Mouse (Mus musculus) bone marrow macrophage, adult 2 months (primary cell): ENCODE results near the gene Col17a1. TPM values are rescaled to one million over a fixed set of nuclear protein-coding genes. Genes with fewer than 3 reads are reported as not detected.

ENCODE experiments used
- H3K27ac ChIP-seq: 2 replicates; pipeline ENCODE4 v1.5.1; 2012; ENCODE audit warnings: low read depth, low read length; ENCODE audit not compliant: insufficient read depth
- H3K4me1 ChIP-seq: 2 replicates; pipeline ENCODE4 v1.6.1; 2012; ENCODE audit warnings: low read length; ENCODE audit not compliant: control insufficient read depth, insufficient read depth
- H3K4me3 ChIP-seq: 2 replicates; pipeline ENCODE4 v1.5.1; 2012; ENCODE audit warnings: mild to moderate bottlenecking, low read length, moderate library complexity; ENCODE audit not compliant: insufficient read depth
- CTCF ChIP-seq: IDR thresholded peaks from 2 replicates; pipeline ENCODE4 v1.5.1; 2012; ENCODE audit warnings: low read depth, mild to moderate bottlenecking, low read length, moderate library complexity
- POLR2A ChIP-seq: IDR thresholded peaks from 2 replicates; pipeline ENCODE4 v1.6.1; 2012; ENCODE audit warnings: mild to moderate bottlenecking, low read depth, low read length, borderline replicate concordance
- polyA plus RNA-seq: library from polyadenylated mRNA; stranded (reverse); fragments of >200 nt; gene quantifications from 2 replicates; pipeline ENCODE4 v1.2.4, GENCODE M21; 2012; ENCODE audit not compliant: missing spikeins, insufficient read depth, insufficient read length

The Col17a1 gene
- polyA plus RNA-seq, 1 experiment = not detected

DNA sequence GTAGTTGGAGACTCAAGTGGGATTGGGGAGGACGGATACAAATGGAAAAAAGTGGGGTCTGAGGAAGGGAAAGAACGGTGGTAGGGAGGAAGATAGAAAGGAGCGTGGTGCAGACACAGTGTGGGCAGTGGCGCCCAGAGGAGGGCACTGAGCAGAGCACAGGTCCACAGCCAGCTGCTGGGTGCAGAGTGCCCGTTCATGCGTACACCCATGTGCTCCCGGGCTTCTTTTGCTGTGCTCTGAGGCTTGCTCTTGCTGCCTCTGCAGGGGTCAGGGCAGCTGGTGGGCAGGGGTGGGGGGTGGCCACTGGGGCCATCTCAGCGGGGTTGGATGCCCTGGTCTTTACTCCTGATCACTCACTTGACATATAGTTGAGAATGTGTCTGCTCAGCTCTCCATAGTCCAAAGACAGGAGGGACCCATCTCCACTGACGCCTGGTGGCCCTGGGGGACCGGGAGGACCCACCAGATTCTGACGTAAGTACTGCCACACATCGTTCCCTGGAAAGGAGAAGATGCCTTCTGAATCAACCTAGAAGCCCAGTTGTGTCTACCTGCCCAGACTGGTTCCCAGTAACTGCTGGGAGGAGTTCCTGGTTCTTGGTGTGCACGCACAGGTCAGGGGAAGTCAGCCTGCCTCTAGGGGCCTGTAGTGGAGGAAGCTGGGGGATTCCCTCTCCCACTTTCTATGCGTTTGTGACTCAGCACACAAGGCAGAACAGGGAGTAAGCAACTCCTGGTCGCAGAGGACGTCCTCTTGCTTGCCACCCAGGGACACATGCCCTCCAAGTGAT is 41.3 kb downstream of the Col17a1 start:
- TF ChIP-seq CTCF = no peak
- no peak for TF ChIP-seq POLR2A
- peaks cover 20% of the 10 kb centered on the region for H3K4me1 ChIP-seq
- H3K4me3 ChIP-seq = no peak overlapping the region
- no peak overlapping the region for H3K27ac ChIP-seq

DNA sequence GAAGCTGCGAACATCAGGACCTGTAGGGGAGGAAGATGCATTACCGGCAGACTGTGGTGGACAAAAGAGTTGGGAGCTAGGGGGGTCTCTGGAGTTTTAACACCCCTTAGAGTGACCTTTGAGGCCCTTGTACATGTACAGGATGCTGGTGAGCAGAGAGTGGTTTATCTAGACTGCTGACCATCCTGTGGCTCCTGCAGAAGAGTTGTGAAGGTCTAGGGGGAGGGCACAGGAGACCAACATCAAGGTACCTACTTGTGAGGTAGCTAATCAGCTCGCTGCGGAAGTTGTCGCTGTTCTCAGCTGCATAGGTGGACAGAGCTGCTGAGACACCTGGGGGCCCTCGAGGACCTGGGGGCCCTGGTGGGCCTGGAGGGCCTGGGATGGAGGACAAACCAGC is 42.8 kb downstream of the Col17a1 start:
- Histone ChIP-seq H3K4me1 (peaks cover 14% of the 10 kb centered on the region), H3K4me3 (no peak overlapping the region), H3K27ac (no peak overlapping the region)
- TF ChIP-seq CTCF = no peak
- TF ChIP-seq POLR2A = no peak

DNA sequence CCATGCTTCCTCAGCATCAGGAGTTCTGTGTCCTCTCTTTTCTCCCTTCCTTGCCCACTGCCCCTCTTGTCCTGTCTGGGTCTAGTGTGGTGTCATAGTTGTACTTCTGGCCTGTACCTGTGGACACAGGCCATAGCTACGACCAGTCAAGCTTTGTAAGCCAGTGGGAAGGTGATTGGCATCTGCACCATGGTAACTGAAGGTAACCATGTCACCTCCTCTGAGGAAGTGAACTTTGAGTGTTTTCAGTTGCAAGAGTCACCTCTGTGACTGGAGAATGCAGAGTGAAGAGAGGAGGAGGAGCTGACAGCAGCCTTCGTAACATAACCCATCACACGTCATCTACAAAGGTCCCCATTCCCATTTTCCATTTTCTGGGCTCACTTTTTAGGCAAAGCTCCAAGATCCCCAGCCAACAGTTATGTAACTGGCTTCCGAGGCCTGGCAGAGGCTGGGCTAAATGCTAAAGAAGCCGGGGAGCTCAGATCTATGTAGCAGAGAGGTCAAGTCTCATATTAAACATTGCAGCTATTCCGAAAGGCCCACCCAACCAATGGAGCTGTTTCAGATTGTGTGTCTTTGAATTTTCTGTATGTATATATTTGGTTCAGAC is 45.3 kb downstream of the Col17a1 start:
- TF ChIP-seq CTCF (no peak), POLR2A (no peak)
- H3K4me3 ChIP-seq = no peak overlapping the region
- H3K4me1 ChIP-seq = peaks cover 14% of the 10 kb centered on the region
- H3K27ac ChIP-seq = no peak overlapping the region

DNA sequence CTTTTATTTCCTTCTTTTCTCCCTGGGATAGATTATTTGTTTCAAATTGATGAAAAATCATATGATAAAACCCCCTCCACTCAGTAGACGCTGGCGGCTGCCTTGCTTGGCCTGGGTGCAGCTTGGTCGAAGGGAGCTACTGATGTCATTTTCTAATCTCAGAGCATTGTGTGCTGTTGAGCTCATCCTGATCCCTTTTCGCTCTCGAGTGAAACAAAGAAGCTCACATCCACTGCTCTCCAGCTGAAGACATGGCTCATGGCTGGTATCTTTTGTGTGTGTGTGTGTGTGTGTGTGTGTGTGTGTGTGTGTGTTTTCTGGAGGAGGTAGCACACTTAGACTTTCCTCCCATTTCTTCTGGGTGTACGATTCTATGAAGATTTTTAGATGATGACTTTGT is 46.3 kb downstream of the Col17a1 start:
- Histone ChIP-seq H3K4me3 (no peak overlapping the region), H3K4me1 (peaks cover 10% of the 10 kb centered on the region), H3K27ac (no peak overlapping the region)
- TF ChIP-seq CTCF (no peak), POLR2A (no peak)

DNA sequence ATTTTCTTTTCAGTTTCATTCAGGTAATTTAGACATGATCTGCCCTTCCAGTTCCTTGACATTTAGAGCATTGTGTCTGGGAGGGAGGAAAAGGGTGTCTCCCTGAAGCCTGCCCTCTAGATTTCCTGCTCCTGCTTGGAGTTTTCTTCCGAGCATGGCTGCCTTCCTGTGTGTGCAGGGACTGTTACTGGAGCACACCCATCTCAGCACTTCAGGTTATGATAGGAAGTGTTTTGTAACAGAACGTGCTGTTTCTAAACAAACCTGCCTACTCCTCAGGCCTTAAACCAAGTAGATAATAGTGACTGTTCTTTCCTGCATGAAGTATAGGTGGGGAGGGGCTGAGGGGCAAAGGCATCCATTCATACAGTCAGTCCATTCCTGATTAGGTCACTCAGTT is 48.0 kb downstream of the Col17a1 start:
- Histone ChIP-seq H3K27ac (no peak overlapping the region), H3K4me1 (no peaks in the 10 kb centered on the region), H3K4me3 (no peak overlapping the region)
- TF ChIP-seq CTCF (no peak), POLR2A (no peak)

DNA sequence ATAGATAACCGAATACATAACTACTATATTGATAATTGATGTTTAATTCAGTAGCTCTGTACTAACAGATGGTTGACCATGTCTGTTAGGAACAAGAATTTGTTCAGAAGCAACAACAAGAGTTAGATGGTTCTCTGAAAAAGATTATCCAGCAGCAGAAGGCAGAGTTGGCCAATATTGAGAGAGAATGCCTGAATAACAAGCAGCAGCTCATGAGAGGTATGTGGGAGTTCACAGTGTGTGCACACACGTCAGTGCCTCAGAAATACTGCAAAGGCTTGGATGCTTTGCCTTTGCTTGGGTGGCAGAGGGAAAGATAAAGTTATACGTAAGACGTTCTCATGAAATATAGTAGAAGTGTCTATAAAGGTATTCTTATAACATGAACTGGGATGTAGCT is 56.5 kb downstream of the Col17a1 start:
- H3K4me1 ChIP-seq = no peaks in the 10 kb centered on the region
- no peak for TF ChIP-seq CTCF
- no peak for TF ChIP-seq POLR2A
- no peak overlapping the region for H3K27ac ChIP-seq
- no peak overlapping the region for H3K4me3 ChIP-seq

DNA sequence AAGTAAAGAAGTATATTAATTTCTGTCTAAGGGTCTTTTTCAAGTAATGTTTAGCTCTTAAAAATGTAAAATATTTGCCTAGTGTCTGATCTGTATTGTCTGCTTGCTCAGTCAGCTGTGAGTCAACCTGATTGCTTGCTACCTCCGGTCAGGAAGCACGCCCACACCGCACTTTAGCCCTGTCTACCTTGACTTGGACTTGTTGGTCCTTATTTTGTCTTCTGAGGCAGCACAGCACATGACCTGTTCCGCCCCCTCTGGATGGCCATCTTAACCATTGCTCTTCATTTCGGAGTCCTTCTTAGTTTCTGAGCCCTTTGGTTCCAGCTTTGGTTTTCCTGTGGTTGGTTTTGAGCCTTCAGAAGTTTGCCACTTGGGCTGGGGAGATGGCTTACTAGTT is 60.1 kb downstream of the Col17a1 start:
- H3K4me1 ChIP-seq = no peaks in the 10 kb centered on the region
- no peak for TF ChIP-seq CTCF
- TF ChIP-seq POLR2A = no peak
- H3K27ac ChIP-seq = no peak overlapping the region
- no peak overlapping the region for H3K4me3 ChIP-seq

DNA sequence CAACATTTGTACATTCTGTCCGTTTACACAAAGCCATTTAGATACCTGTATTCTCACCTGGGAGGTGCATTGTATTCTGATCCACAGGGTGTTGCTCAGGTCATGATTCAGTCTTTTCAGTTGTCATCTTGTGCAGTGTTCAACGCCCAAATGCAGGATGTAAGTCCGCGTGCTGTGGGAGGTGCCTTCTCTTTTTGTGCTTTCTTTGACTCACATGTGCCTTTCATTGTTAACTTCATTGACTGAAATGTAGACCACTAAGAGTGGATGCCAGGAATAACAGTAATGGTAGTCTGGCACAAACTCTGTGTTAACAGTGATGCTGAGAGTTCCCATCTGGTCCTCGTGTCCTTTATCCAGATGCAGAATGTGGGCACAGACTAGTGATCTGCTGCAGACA is 61.5 kb downstream of the Col17a1 start:
- TF ChIP-seq CTCF (no peak), POLR2A (no peak)
- Histone ChIP-seq H3K4me3 (no peak overlapping the region), H3K27ac (no peak overlapping the region), H3K4me1 (no peaks in the 10 kb centered on the region)

DNA sequence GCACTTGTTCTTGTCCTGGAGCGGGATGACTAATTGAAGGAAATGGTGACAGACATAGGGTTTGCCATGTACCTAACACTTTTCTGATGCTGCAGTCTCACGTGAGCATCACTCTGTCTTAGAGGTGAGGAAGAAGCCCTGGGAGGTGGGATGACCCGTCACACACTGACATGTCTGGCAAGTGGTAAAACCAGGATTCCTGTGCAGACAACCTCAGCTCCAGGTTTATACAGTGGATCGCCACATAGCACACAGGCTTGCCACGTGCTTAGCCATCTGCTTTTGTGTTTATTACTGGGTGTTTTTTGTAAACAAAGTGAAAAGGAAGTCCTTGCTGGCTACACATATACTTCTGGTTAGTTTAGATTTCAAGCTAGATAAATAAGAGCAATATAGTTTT is 62.8 kb downstream of the Col17a1 start:
- TF ChIP-seq POLR2A (no peak), CTCF (no peak)
- Histone ChIP-seq H3K4me1 (no peaks in the 10 kb centered on the region), H3K4me3 (no peak overlapping the region), H3K27ac (no peak overlapping the region)

DNA sequence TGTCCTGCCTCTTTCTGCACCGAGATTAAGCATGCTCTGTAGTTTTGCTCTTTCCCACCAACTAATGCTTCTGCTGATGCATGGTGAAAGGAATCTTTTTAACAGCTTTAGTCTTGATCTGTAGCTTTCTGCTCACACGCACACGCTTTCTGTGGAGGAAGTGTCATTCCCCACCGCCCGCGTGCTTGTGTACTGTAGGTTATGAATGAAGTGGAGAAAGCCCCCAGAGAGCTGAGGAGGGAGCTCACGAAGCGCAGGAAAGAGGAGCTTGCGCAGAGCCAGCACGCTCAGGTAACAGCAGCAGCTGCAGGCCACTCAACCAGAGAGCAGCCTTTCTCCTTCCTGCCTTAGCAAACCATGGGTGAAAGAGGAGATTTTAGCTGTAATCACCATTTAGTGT is 64.4 kb downstream of the Col17a1 start:
- H3K4me3 ChIP-seq = no peak overlapping the region
- H3K4me1 ChIP-seq = no peaks in the 10 kb centered on the region
- TF ChIP-seq POLR2A = no peak
- TF ChIP-seq CTCF = no peak
- H3K27ac ChIP-seq = no peak overlapping the region
